Mouse (Mus musculus) ovary, adult 18-20 months (tissue): ENCODE measurements at regions not wholly inside any gene's neighbourhood (a gene's known extent, or its start where the extent isn't known, plus 50 kb on each side); places are given as distances from the start of the nearest gene placed in this dataset.

Experiments
- DNase-seq: peaks from one replicate; pipeline ENCODE4 v3.0.0; 2022; ENCODE audit warnings: low spot score, mixed read lengths

- DNase-seq, result no peak
These were observed 187.0 kb downstream of the Kit start for GRCm38 (mm10) chr5:75761459-75762310.

DNA sequence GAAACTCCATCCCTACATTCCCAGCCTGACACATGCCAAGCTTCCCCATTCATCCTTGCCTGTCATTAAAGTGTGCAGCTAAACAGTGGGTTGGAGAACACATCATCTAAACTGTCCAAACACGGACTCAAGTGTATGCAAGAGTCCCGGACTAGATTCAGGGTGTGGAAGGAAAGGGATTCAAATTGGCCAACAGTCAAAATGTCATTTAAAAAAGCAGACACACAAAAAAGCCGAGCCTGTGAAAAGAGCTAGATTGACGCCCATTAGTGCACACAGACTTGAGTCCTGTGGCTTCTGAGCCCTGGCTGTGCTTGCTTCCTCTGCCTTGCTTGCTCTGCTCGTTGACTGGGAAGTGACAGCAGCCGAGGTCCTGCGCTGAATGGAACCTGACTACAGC is 181.5 kb downstream of the Kit start:
- DNase-seq, result no peak

GRCm38 (mm10) chr5:75754356-75754755 is 179.6 kb downstream of the Kit start:
- DNase-seq, result peak; percentile 30

DNA sequence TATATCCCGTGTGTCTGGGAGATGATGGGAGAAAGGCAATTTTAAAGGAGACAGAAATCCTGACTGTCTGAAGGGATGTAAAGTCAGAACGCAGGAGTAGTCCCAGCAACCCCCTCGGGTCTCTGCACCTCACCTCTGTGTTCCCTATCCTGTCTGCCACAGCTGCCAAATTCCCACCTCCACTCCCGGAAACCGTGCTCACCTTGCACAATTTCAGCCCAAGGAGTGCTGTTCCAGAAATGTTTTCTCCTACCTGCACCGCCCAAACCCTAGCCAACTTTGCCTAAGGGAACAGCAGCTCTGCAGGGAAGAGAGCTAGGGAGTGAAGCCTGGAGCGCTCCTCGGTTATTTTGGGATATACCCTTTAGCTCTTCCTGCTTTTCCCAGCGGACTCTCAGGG is 170.6 kb downstream of the Kit start:
- no peak for DNase-seq

DNA sequence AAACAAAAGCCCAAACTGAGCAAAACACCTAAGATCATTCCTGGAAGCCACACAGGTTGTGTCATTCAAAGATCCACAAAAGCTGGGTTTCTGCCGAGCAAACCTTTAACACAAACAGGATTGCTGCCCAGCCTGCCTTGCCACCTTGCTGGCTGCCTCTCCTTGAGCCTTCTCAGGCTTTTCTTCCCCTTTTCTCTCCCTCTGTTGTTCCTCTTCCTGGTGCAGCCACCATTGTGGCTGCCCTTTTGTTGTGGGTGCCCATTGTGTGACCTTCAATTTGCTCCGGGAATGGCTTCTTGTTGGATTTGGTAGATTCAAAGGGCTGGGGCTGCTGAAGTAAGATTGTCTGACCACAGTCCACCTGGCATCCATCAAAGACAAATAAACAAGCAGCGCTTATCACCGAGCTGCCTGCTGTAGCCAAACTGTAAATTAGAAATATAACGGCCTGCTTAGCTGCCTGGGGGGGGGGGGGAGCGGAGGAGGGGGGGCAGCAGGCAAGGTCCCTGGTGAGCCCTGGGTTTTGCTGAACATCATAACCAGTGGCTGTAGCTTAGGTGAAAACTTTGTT is 169.8 kb downstream of the Kit start:
- DNase-seq, result no peak

GRCm38 (mm10) chr5:75739336-75739735 is 164.6 kb downstream of the Kit start:
- DNase-seq, result no peak

DNA sequence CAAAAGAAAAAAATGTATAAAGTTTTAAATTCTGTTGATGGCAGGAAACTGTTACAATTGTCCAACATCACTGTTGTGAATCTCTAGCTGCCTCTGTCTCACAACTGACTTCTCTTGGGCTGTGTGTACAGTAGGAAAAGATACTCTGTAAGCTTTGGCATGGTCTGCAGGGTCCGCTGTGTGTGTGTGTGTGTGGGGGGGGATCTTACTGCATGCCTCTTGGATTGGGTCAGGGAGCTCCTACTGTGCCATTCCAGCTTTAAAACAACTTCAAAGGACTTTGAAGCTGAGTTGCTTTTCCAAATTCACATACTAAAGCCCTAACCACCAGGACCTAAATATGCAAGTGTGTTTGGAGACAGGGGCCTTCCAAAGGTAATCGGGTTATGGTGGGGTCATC is 163.7 kb downstream of the Kit start:
- DNase-seq, result no peak

DNA sequence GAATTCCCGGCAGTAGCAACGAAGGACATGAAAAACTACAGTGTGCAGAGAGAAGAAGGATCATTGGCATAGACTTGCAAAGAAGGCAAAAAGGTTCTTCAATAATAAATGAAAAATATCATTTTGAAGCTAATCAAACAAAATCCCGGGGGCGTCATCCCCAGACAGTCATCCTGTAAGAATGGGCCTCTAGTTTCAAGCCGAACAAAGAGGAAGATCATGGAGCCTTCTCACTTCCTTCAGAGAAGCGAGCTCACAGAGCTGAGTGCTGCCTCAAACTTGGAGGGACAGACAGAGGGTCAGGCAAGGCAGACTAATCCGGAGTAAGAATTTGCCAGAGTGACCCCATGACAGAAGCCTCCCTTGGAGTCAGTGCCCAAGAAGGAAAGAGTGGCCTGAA is 163.0 kb downstream of the Kit start:
- DNase-seq, result no peak

DNA sequence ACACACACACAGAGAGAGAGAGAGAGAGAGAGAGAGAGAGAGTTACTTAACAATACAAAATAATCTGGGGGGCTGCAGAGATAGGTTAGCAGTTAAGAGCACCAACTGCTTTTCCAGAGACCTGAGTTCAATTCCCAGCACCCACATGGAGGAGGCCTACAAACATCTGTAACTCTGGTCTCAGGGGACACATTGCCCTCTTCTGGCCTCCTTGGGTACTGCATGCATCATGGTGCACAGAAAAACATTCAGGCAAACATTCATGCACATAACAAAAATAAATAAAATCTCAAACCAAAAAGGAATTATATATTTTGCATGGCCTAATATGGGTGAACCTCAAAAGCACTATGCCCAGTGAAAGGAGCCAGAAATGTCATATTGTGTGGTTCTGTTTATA is 161.6 kb downstream of the Kit start:
- no peak for DNase-seq

- no peak for DNase-seq
These were observed 159.8 kb downstream of the Kit start for GRCm38 (mm10) chr5:75734508-75734907.

- no peak for DNase-seq
These were observed 159.3 kb downstream of the Kit start for GRCm38 (mm10) chr5:75734043-75734442.

DNA sequence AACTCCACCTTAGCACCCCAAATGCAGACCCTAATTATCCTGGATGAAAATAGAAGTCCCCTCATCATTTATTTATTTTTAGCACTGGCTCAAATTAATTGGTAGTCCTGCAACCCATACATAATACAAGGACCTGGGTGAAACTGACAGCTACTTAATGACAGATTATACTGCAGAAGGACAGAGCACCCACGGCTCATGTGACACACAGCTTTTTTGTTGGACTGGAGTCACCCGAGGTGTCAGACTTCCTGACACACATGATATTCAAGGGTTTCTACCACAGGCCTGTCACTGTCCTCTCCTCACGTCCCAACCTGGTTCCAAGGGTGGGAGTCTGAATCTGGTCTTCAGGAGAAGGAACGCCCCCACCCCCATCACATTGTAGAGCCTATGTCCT is 156.5 kb downstream of the Kit start:
- DNase-seq, result no peak

GRCm38 (mm10) chr5:75730698-75731097 is 156.0 kb downstream of the Kit start:
- no peak for DNase-seq

- no peak for DNase-seq
These were observed 146.6 kb downstream of the Kit start for GRCm38 (mm10) chr5:75721291-75721690.

- DNase-seq, result no peak
These were observed 145.6 kb downstream of the Kit start for GRCm38 (mm10) chr5:75720091-75720940.

DNA sequence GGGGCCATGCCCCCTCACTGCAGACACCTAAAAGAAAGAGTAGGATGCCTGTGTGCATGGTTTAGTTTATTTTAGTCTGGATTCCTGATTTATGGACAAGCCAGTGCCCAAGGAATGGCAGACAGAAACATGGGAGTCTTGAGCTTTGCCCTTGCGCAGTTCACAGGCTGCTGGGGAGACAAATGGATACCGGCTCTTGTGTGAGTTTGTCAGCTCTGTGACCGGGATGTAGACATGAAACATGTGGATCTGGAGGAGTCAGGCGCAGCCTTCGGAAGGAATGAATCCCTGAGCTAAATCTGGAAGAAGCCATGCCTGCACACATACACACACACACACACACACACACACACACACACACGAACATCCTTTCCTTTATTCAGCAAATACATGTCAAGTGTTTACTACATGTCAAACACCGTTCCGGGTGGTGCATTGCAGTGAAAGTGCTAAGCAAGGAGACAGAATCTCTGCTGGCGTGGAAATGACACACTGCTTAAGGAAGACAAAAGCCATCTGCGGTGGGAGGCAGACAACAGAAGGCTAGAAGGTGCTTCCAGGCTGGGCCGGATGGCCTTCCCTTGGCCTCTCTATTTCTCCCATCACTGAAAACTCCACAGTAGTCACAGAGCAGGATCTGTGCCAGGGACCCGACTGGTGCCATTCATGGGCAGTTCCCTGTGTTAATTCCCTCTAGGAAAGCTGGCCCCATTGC is 144.0 kb downstream of the Kit start:
- no peak for DNase-seq
